ENCODE assay signal across 25 mouse cellular contexts in the genomic region with DNA sequence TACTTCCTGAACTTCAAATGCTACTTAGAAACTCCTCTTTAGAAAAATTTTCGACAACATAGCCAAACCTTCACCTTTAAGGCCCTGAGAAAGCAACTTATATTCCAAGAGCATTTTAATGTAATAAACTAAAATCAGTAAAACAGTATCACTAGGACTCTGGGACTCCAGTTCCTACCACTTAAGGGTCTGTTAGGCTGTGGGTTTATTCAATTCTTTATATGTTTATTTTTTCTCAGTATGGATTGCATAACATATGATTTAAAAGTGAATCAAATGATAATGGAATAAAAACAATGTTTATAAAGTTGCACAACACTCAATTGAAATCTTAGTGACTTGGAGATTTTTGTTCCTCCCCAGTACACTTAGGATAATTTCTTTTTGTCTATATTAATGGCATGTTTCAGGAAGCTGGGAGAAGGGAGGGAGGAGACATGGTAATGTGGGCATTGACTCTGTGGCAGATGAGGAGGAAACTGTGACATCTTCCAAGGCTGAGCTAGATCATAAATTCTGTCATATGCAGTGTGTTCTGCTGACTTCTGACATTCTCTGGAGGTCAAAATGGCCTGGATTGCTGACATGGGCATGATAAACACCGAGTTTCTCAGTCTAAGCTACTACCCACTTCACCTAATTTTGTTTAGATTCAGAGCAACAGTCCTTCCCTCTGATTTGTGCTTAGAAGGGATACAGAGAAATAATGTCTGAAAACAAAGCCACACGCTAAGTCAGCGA.
DNase-seq lines count a peak whose midpoint lies in the region; ATAC-seq lines count a peak whose summit lies in the region.
"Had no signal": no experiment of that assay in that cellular context is flagged by ENCODE, and none has a peak within 500 bp of the region (broad histone marks: within the 10 kb centered on the region; RNA-seq: fewer than 3 reads in every experiment).

No protein-coding gene starts in this region.

- ATAC-seq in lung, embryonic 15.5 days (ENCODE audit: borderline replicate concordance, extremely low read depth, low FRiP score, low TSS enrichment), result peak; percentile 59; the same call in 1 of the 2 replicates
- ATAC-seq in forebrain, embryonic 16.5 days, result no peak
- ATAC-seq: CD4-positive, CD25-positive, alpha-beta regulatory T cell, adult 4 months; forebrain, embryonic 13.5 days; forebrain, postnatal 0 days; hindbrain, embryonic 16.5 days; intestine, embryonic 15.5 days had no signal

- no peak overlapping the region for H3K4me2 ChIP-seq in lung, embryonic 15.5 days
- no peak overlapping the region for H3K4me2 ChIP-seq in forebrain, embryonic 16.5 days (ENCODE audit: low read length)
- H3K4me2 ChIP-seq: embryonic facial prominence, embryonic 13.5 days; forebrain, embryonic 13.5 days; heart, embryonic 11.5 days; hindbrain, embryonic 13.5 days; intestine, embryonic 15.5 days had no signal

- no peak for DNase-seq in lung, adult 18-20 months
- DNase-seq in adrenal gland, adult 8-10 months, result peak; percentile 31
- peak; percentile 19 for DNase-seq in adrenal gland, postnatal 14 days
- DNase-seq in testis, postnatal 10 days (ENCODE audit: low spot score), result no peak
- DNase-seq: cerebellum, adult 11-12 months; cerebellum, adult 8-10 months; cerebellum, postnatal 10 days; cerebellum, postnatal 36 days; embryo, embryonic 11 days; forebrain, postnatal 0 days; gastrocnemius, adult 2 months; gastrocnemius, postnatal 14 days had no signal

- WGBS in lung, embryonic 15.5 days, result 57% methylated on average over 4 of the region's 4 CpGs
- 76% methylated on average over 4 of the region's 4 CpGs for WGBS in forebrain, embryonic 16.5 days

- no peak overlapping the region for H3K4me3 ChIP-seq in lung, embryonic 15.5 days
- H3K4me3 ChIP-seq in forebrain, embryonic 16.5 days (replicated peaks; ENCODE audit: low read length), result no peak overlapping the region
- H3K4me3 ChIP-seq: embryonic facial prominence, embryonic 10.5 days; embryonic facial prominence, embryonic 13.5 days; erythroblast, embryonic 14.5 days; forebrain, embryonic 10.5 days; forebrain, embryonic 13.5 days; gastrocnemius, adult 2 months; hindbrain, embryonic 10.5 days; hindbrain, embryonic 13.5 days; intestine, embryonic 15.5 days had no signal

- H3K9me3 ChIP-seq in lung, embryonic 15.5 days, result no peaks in the 10 kb centered on the region; the same call in 1 of the 2 replicates
- H3K9me3 ChIP-seq in forebrain, embryonic 16.5 days (ENCODE audit: control insufficient read depth, low read length), result no peaks in the 10 kb centered on the region
- H3K9me3 ChIP-seq: embryonic facial prominence, embryonic 10.5 days; embryonic facial prominence, embryonic 13.5 days; forebrain, embryonic 10.5 days; forebrain, embryonic 13.5 days; hindbrain, embryonic 10.5 days; hindbrain, embryonic 13.5 days; intestine, embryonic 15.5 days had no signal

- no peaks in the 10 kb centered on the region for H3K36me3 ChIP-seq in lung, embryonic 15.5 days
- H3K36me3 ChIP-seq in forebrain, embryonic 16.5 days (ENCODE audit: control insufficient read depth, insufficient read depth), result no peaks in the 10 kb centered on the region
- H3K36me3 ChIP-seq: embryonic facial prominence, embryonic 10.5 days; embryonic facial prominence, embryonic 13.5 days; forebrain, embryonic 10.5 days; hindbrain, embryonic 10.5 days; hindbrain, embryonic 13.5 days; intestine, embryonic 15.5 days had no signal

- H3K27ac ChIP-seq in lung, embryonic 15.5 days, result peak overlapping the region; percentile 14; the same call in 1 of the 2 replicates
- no peak overlapping the region for H3K27ac ChIP-seq in forebrain, embryonic 16.5 days (ENCODE audit: low read length)
- H3K27ac ChIP-seq: embryonic facial prominence, embryonic 10.5 days; embryonic facial prominence, embryonic 13.5 days; forebrain, embryonic 10.5 days; forebrain, embryonic 13.5 days; gastrocnemius, adult 2 months; hindbrain, embryonic 10.5 days; hindbrain, embryonic 13.5 days; intestine, embryonic 15.5 days had no signal

- no peaks in the 10 kb centered on the region for H3K4me1 ChIP-seq in lung, embryonic 15.5 days
- H3K4me1 ChIP-seq in forebrain, embryonic 16.5 days (replicated peaks; ENCODE audit: control insufficient read depth, insufficient read depth, low read length), result no peaks in the 10 kb centered on the region
- H3K4me1 ChIP-seq: embryonic facial prominence, embryonic 10.5 days; embryonic facial prominence, embryonic 13.5 days; forebrain, embryonic 10.5 days; forebrain, embryonic 13.5 days; hindbrain, embryonic 10.5 days; hindbrain, embryonic 13.5 days; intestine, embryonic 15.5 days had no signal

- H3K9ac ChIP-seq in lung, embryonic 15.5 days, result no peak overlapping the region
- H3K9ac ChIP-seq in forebrain, embryonic 16.5 days (replicated peaks; ENCODE audit: low read depth, low read length), result no peak overlapping the region
- H3K9ac ChIP-seq: embryonic facial prominence, embryonic 13.5 days; forebrain, embryonic 13.5 days; forebrain, postnatal 0 days; hindbrain, embryonic 13.5 days; intestine, embryonic 15.5 days had no signal

- no peaks in the 10 kb centered on the region for H3K27me3 ChIP-seq in lung, embryonic 15.5 days
- H3K27me3 ChIP-seq in forebrain, embryonic 16.5 days (replicated peaks; ENCODE audit: control insufficient read depth, insufficient read depth, low read length), result no peaks in the 10 kb centered on the region
- H3K27me3 ChIP-seq: embryonic facial prominence, embryonic 13.5 days; forebrain, embryonic 13.5 days; hindbrain, embryonic 13.5 days; intestine, embryonic 15.5 days had no signal

Comparison
In these comparisons a context has a peak if more than half of its experiments do, and no peak if none do; other contexts are left out.
1. DNase-seq: peak in adrenal gland, adult 8-10 months (single experiment) and adrenal gland, postnatal 14 days (single experiment); none in lung, adult 18-20 months (0 of 2) and testis, postnatal 10 days (single experiment).